9 mouse cellular contexts compared by ENCODE assay signal in the genomic region with DNA sequence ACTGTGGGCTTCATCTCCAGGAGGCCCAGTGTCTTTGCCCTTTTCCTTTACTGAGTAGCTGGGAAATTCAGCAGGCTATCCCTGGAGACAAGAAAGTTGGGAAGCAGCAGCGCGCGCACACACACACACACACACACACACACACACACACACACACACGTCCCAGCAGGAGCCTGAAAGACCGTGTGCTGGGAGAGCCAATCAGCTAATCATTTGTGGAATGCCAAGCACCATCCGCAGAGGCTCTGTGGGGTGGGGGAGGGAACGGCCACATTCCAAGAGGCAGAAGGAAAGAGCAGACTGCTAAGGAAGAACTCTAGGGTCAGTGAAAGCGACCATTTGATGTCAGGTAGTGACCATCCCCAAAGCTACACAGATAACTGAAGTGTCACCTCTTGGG. TPM values are rescaled to one million over a fixed set of nuclear protein-coding genes. Genes with fewer than 3 reads are reported as not detected.
DNase-seq lines count a peak whose midpoint lies in the region; ATAC-seq lines count a peak whose summit lies in the region.
"Had no signal": no experiment of that assay in that cellular context is flagged by ENCODE, and none has a peak within 500 bp of the region (broad histone marks: within the 10 kb centered on the region; RNA-seq: fewer than 3 reads in every experiment).

No protein-coding gene starts in this region.

- peaks cover 36% of the 10 kb centered on the region for H3K27me3 ChIP-seq in hindbrain, embryonic 14.5 days (ENCODE audit: control insufficient read depth, insufficient read depth, low read length)
- H3K27me3 ChIP-seq in liver, embryonic 12.5 days (replicated peaks), result peaks cover 51% of the 10 kb centered on the region

- no peaks in the 10 kb centered on the region for H3K36me3 ChIP-seq in hindbrain, embryonic 14.5 days (replicated peaks; ENCODE audit: control insufficient read depth, insufficient read depth)
- H3K36me3 ChIP-seq in liver, embryonic 12.5 days, result no peaks in the 10 kb centered on the region
- H3K36me3 ChIP-seq: neural tube, embryonic 13.5 days had no signal

- H3K9ac ChIP-seq in hindbrain, embryonic 14.5 days, result no peak overlapping the region
- H3K9ac ChIP-seq in liver, embryonic 12.5 days, result no peak overlapping the region
- H3K9ac ChIP-seq: neural tube, embryonic 13.5 days had no signal

- no peak overlapping the region for H3K27ac ChIP-seq in hindbrain, embryonic 14.5 days
- no peak overlapping the region for H3K27ac ChIP-seq in liver, embryonic 12.5 days
- H3K27ac ChIP-seq: neural tube, embryonic 13.5 days had no signal

- H3K4me1 ChIP-seq in hindbrain, embryonic 14.5 days (replicated peaks; ENCODE audit: control insufficient read depth, insufficient read depth, low read length), result peaks cover 18% of the 10 kb centered on the region
- peaks cover 39% of the 10 kb centered on the region for H3K4me1 ChIP-seq in liver, embryonic 12.5 days

- peak; percentile 39 for DNase-seq in 3T3-L1 (ENCODE audit: low read depth, low spot score)
- DNase-seq in Muller cell, postnatal 12 days (ENCODE audit: inconsistent ontology term), result peak; percentile 79
- no peak for DNase-seq in hindbrain, embryonic 14.5 days (ENCODE audit: low spot score)
- DNase-seq in spleen, adult 18-20 months, result no peak
- no peak for DNase-seq in layer of hippocampus, postnatal 14 days (ENCODE audit: low spot score in 2 of 2)
- DNase-seq in cerebellum, postnatal 4 days (ENCODE audit: low spot score in 2 of 2), result no peak
- no peak for DNase-seq in adrenal gland, postnatal 14 days

- no peaks in the 10 kb centered on the region for H3K9me3 ChIP-seq in hindbrain, embryonic 14.5 days (ENCODE audit: control insufficient read depth, low read length)
- no peaks in the 10 kb centered on the region for H3K9me3 ChIP-seq in liver, embryonic 12.5 days (replicated peaks)
- H3K9me3 ChIP-seq: neural tube, embryonic 13.5 days had no signal

- no peak overlapping the region for H3K4me2 ChIP-seq in hindbrain, embryonic 14.5 days (replicated peaks)
- peak overlapping the region; percentile 27 for H3K4me2 ChIP-seq in liver, embryonic 12.5 days
- H3K4me2 ChIP-seq: neural tube, embryonic 13.5 days had no signal

- H3K4me3 ChIP-seq in hindbrain, embryonic 14.5 days (replicated peaks; ENCODE audit: low read length), result no peak overlapping the region
- H3K4me3 ChIP-seq in liver, embryonic 12.5 days, result no peak overlapping the region
- H3K4me3 ChIP-seq: neural tube, embryonic 13.5 days had no signal

- 7% methylated on average over 8 of the region's 8 CpGs for WGBS in hindbrain, embryonic 14.5 days
- 41% methylated on average over 8 of the region's 8 CpGs for WGBS in liver, embryonic 12.5 days (ENCODE audit: insufficient replicate concordance)

- 0 out of 2 replicates have a peak, but pooled peaks have one; percentile 46 for ATAC-seq in hindbrain, embryonic 14.5 days (ENCODE audit: low FRiP score)
- ATAC-seq in liver, embryonic 12.5 days, result no peak

RNA-seq across cellular contexts. Expression of gene Wdr86, which starts 2.6 kb away (rescaled TPM):
- 7.2 and 12.0 TPM in 2 replicates for polyA plus RNA-seq in hindbrain, embryonic 14.5 days (2014; fragmentation: Nextera tagmentation; extraction: Ambion mirVana)
- 3.5 and 3.9 TPM in 2 replicates for polyA plus RNA-seq in liver, embryonic 12.5 days (2016; fragmentation: Nextera tagmentation; extraction: Ambion mirVana)
- 1 to 10 TPM; 1.1 to 4.7 TPM for total RNA-seq in layer of hippocampus, postnatal 14 days (2021)
- total RNA-seq in adrenal gland, postnatal 14 days (2021), result 1.9 and 2.6 TPM in 2 replicates

RNA-seq across cellular contexts. Expression of gene Crygn, which starts 24.7 kb away (rescaled TPM):
- polyA plus RNA-seq in hindbrain, embryonic 14.5 days (2014; fragmentation: Nextera tagmentation; extraction: Ambion mirVana), result 2.1 and 3.0 TPM in 2 replicates
- 0.71 TPM in 1 of 2 replicates, not detected in the other for polyA plus RNA-seq in liver, embryonic 12.5 days (2016; fragmentation: Nextera tagmentation; extraction: Ambion mirVana)
- 1 to 10 TPM; 2.3 to 3.3 TPM for total RNA-seq in layer of hippocampus, postnatal 14 days (2021)
- total RNA-seq in adrenal gland, postnatal 14 days (2021), result 2.6 and 2.9 TPM in 2 replicates

RNA-seq across cellular contexts. Expression of gene Nub1, which starts 47.8 kb away (rescaled TPM):
- 48.5 and 51.7 TPM in 2 replicates for polyA plus RNA-seq in hindbrain, embryonic 14.5 days (2014; fragmentation: Nextera tagmentation; extraction: Ambion mirVana)
- 16.9 and 17.5 TPM in 2 replicates for polyA plus RNA-seq in liver, embryonic 12.5 days (2016; fragmentation: Nextera tagmentation; extraction: Ambion mirVana)
- total RNA-seq in layer of hippocampus, postnatal 14 days (2021), result 10 to 100 TPM; 66.5 to 67.0 TPM
- 45.4 and 50.7 TPM in 2 replicates for total RNA-seq in adrenal gland, postnatal 14 days (2021)

Comparison
In these comparisons a context has a peak if more than half of its experiments do, and no peak if none do; other contexts are left out.
1. DNase-seq: peak in 3T3-L1 (single experiment) and Muller cell, postnatal 12 days (single experiment); none in hindbrain, embryonic 14.5 days (single experiment), spleen, adult 18-20 months (0 of 2), layer of hippocampus, postnatal 14 days (0 of 2), cerebellum, postnatal 4 days (0 of 2) and adrenal gland, postnatal 14 days (single experiment).